Mouse (Mus musculus) lung, postnatal 0 days (tissue): ENCODE results near the gene Setd5. TPM values are rescaled to one million over a fixed set of nuclear protein-coding genes. Genes with fewer than 3 reads are reported as not detected.

Experiments used
- ATAC-seq: fragments of 200-750 bp; cut with Nextera tagmentation; 2 replicates; pipeline ENCODE4 v1.8.0; 2017; ENCODE audit warnings: moderate library complexity
- DNase-seq: peaks from one replicate; pipeline ENCODE4 v3.0.0-alpha.2; 2016; ENCODE audit warnings: low spot score
- H3K27ac ChIP-seq: fragments of 300-500 bp; sonication (generic); 2 replicates; pipeline ENCODE4 v1.5.1; 2014; ENCODE audit warnings: antibody characterized with exemption, mild to moderate bottlenecking, low read length, mixed read lengths
- H3K27me3 ChIP-seq: fragments of 300-500 bp; sonication (generic); replicated peaks from 2 replicates; pipeline ENCODE4 v1.6.1; 2014; ENCODE audit warnings: low read length, mixed read lengths; ENCODE audit not compliant: insufficient read depth
- H3K36me3 ChIP-seq: fragments of 300-500 bp; sonication (generic); 2 replicates; pipeline ENCODE4 v1.6.1; 2014; ENCODE audit warnings: low read length, mixed read lengths; ENCODE audit not compliant: insufficient read depth
- H3K4me1 ChIP-seq: fragments of 300-500 bp; sonication (generic); 2 replicates; pipeline ENCODE4 v1.6.1; 2014; ENCODE audit warnings: antibody characterized with exemption, low read depth, low read length, mixed read lengths; ENCODE audit not compliant: insufficient read depth
- H3K4me2 ChIP-seq: fragments of 300-500 bp; sonication (generic); replicated peaks from 2 replicates; pipeline ENCODE4 v1.6.1; 2014; ENCODE audit warnings: low read depth, mild to moderate bottlenecking, low read length, moderate library complexity, mixed read lengths
- H3K4me3 ChIP-seq: fragments of 300-500 bp; sonication (generic); 2 replicates; pipeline ENCODE4 v1.5.1; 2014; ENCODE audit warnings: low read depth, low read length
- H3K9ac ChIP-seq: fragments of 300-500 bp; sonication (generic); replicated peaks from 2 replicates; pipeline ENCODE4 v1.6.1; 2014; ENCODE audit warnings: low read depth, mild to moderate bottlenecking
- H3K9me3 ChIP-seq: fragments of 300-500 bp; sonication (generic); 2 replicates; pipeline ENCODE4 v1.6.1; 2016; ENCODE audit warnings: low read length, mixed read lengths
- CTCF ChIP-seq: IDR thresholded peaks from 2 replicates; pipeline ENCODE4 v1.5.1; 2016; ENCODE audit warnings: antibody characterized with exemption, mild to moderate bottlenecking
- EP300 ChIP-seq: IDR thresholded peaks from 2 replicates; pipeline ENCODE4 v1.6.1; 2016; ENCODE audit warnings: antibody characterized with exemption, mild to moderate bottlenecking, control low read depth
- WGBS: fragments of 180-500 bp; shearing (Covaris S2); extraction: QIAGEN DNeasy Blood & Tissue Kit; methylation state at CpG from one replicate; pipeline ENCODE4 v1.1.7; 2014; 5-methylcytosine and 5-hydroxymethylcytosine counted together
- polyA plus RNA-seq: library from polyadenylated mRNA; unstranded; fragments of >200 nt; fragmentation: Nextera tagmentation; extraction: Ambion mirVana; gene quantifications from 2 replicates; pipeline ENCODE4 v1.2.1, GENCODE M21; 2015

Gene Setd5
- polyA plus RNA-seq, 1 experiment from 2014 or later = 44.2 TPM

DNA sequence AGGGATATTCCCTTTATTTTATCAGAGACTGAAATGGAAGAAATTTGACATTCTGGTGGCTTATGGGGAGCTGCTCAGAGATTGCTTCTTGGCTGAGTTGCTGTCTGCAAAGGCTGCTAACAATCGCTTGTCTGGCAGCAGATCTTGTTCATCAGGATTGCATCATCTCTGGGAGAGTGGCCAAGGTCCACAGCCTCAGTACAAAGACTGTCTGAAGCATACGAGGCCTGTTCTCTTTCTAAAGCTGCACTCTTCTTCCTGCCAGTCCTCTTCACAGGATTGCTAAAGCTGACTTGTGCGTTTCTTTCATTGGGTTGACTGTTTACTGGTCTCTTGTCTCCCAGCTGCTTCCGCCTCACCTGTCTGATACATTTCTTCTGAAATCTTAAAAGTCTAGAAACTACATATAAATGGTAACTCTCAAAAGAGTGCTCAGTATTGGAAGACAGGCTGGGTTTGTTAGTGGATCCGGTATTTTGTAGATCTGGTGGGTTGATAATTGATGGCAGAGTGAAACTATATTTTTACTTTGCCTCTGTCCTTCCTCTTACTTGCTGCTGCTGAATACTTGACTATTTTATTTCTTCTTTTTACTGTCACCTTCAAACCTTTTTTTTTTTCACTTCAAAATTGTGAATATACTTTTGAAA, 22.6 kb downstream of the Setd5 start:
- Histone ChIP-seq H3K27ac (peak overlapping the region; percentile 68), H3K9me3 (no peaks in the 10 kb centered on the region), H3K27me3 (no peaks in the 10 kb centered on the region), H3K4me1 (peaks cover 7% of the 10 kb centered on the region; the same call in 1 of the 2 replicates), H3K4me3 (no peak overlapping the region), H3K4me2 (peak overlapping the region; percentile 17; the same call in 1 of the 2 replicates), H3K9ac (no peak overlapping the region), H3K36me3 (no peaks in the 10 kb centered on the region)
- DNase-seq (peak; percentile 95), ATAC-seq (peak; percentile 96)
- TF ChIP-seq CTCF (no peak), EP300 (peak; percentile 29; the same call in 1 of the 2 replicates)
- WGBS = 10% methylated on average over 5 of the region's 5 CpGs

DNA sequence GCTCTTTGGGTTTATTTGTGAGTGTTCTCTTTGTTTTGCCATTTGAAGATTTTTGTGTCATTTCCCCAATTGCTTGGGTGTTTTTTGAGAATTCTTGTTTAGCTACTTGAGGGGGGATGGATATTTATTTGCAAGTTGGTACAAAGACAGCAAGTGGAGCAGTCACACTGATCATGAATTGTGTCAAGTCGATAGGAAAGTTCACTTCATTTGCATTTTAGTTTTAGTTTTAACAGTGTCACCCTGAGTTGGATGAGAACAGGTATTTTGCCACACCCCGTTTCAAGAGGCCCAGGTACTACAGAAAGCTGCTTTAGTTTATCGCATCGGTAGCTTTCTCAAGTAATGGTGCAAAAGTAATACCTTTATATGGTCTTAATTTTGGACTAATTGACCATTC, 25.4 kb downstream of the Setd5 start:
- H3K4me1 ChIP-seq = peaks cover 7% of the 10 kb centered on the region; the same call in 1 of the 2 replicates
- H3K36me3 ChIP-seq = peaks cover 5% of the 10 kb centered on the region; the same call in 1 of the 2 replicates
- no peak overlapping the region for H3K27ac ChIP-seq
- H3K9me3 ChIP-seq = no peaks in the 10 kb centered on the region
- no peak overlapping the region for H3K4me3 ChIP-seq
- H3K4me2 ChIP-seq = no peak overlapping the region
- ATAC-seq = no peak
- H3K9ac ChIP-seq = no peak overlapping the region
- WGBS = 50% methylated on average over 4 of the region's 4 CpGs
- no peak for TF ChIP-seq CTCF
- H3K27me3 ChIP-seq = no peaks in the 10 kb centered on the region
- no peak for DNase-seq

DNA sequence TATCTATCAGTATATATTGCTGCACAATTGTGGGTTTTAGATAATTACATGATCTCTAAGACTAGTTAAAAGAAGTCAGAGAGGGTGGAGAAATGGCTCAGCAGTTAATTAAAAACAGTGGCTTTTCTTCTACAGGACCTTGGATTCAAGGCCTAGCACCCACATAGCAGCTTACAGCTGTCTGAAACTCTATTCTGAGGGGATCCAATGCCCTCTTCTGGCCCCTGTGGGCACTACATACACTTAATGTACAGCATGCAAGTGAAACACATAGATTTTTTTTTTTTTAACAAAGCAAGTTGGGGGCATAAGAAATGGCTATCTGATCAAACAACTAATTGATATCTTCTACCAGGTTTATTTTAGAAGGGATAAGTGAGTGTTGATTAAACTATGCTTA, 26.6 kb downstream of the Setd5 start:
- TF ChIP-seq CTCF = peak; percentile 77
- no peak for TF ChIP-seq EP300
- peak; percentile 53; the same call in 1 of the 2 replicates for ATAC-seq

DNA sequence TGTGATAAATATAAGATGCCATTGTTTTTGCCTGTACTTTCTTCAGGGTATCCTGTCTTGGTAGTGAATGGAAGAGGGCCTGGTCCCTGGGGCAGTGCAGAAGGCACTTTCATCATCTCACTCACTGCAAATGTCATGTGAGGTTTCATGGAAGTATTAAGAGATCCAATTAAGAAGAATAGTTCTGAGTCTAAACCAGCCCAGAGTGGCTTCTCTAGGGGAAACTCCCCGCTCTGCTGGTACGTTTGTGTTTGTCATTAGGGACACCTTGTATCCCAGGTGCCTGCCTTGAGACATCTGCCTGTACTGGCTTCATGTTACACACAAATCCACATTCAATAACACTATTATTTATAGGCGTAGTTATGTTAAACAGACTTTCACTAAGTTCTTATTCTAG, 32.2 kb downstream of the Setd5 start:
- TF ChIP-seq EP300 (no peak), CTCF (no peak)
- Histone ChIP-seq H3K36me3 (peaks cover 33% of the 10 kb centered on the region), H3K4me1 (no peaks in the 10 kb centered on the region), H3K27me3 (no peaks in the 10 kb centered on the region), H3K4me2 (no peak overlapping the region), H3K9me3 (no peaks in the 10 kb centered on the region), H3K4me3 (no peak overlapping the region), H3K27ac (no peak overlapping the region), H3K9ac (no peak overlapping the region)
- WGBS = 90% methylated on average over 3 of the region's 3 CpGs
- no peak for ATAC-seq
- no peak for DNase-seq

More for the DNA sequence above, 26.6 kb downstream of the Setd5 start:
- Histone ChIP-seq H3K36me3 (peaks cover 5% of the 10 kb centered on the region; the same call in 1 of the 2 replicates), H3K9ac (no peak overlapping the region), H3K4me2 (no peak overlapping the region), H3K4me3 (no peak overlapping the region), H3K9me3 (no peaks in the 10 kb centered on the region), H3K27ac (no peak overlapping the region), H3K27me3 (no peaks in the 10 kb centered on the region), H3K4me1 (peaks cover 5% of the 10 kb centered on the region; the same call in 1 of the 2 replicates)
- peak; percentile 71 for DNase-seq

DNA sequence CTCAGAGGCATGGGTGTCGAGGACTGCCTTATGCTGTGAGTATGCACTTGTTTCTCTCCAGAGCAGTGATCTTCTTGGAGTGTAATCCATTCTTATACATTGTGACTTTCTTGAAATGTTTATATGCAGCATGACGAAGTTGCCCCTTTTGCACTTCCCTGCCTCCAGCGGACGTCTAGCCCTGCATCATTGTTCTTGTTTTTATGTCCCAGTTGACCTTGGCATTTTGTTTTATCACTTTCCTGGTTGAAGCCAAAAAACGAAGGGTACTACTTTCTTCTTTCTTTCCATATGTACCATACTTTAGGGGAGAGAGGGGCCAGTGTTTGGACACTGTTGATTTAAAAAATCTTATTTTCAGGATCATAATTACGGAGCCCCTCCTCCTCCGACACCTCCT, 32.8 kb downstream of the Setd5 start:
- H3K9me3 ChIP-seq = no peaks in the 10 kb centered on the region
- no peak for TF ChIP-seq CTCF
- TF ChIP-seq EP300 = no peak
- no peaks in the 10 kb centered on the region for H3K4me1 ChIP-seq
- H3K27ac ChIP-seq = no peak overlapping the region
- no peaks in the 10 kb centered on the region for H3K27me3 ChIP-seq
- DNase-seq (no peak), ATAC-seq (no peak)
- 81% methylated on average over 7 of the region's 7 CpGs for WGBS
- peaks cover 37% of the 10 kb centered on the region for H3K36me3 ChIP-seq
- H3K4me3 ChIP-seq = no peak overlapping the region
- H3K9ac ChIP-seq = no peak overlapping the region
- no peak overlapping the region for H3K4me2 ChIP-seq

DNA sequence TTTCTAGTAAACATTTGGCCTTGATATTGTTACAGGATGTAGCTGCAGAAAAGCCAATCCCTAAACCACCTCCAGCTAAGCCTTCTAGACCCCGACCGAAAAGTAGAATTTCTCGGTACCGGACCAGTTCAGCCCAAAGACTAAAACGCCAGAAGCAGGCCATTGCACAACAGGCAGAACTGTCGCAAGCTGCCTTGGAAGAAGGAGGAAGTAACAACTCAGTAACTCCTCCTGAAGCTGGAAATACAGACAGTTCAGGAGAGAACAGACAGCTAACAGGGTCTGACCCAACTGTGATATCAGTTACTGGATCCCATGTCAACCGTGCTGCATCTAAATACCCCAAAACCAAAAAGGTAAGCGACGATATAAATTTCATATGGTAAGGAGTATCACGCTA, 43.6 kb downstream of the Setd5 start:
- Histone ChIP-seq H3K36me3 (peaks cover 40% of the 10 kb centered on the region), H3K4me3 (no peak overlapping the region), H3K27me3 (no peaks in the 10 kb centered on the region), H3K4me2 (no peak overlapping the region), H3K9ac (no peak overlapping the region), H3K9me3 (no peaks in the 10 kb centered on the region), H3K27ac (no peak overlapping the region), H3K4me1 (no peaks in the 10 kb centered on the region)
- ATAC-seq (no peak), DNase-seq (no peak)
- TF ChIP-seq CTCF = no peak
- no peak for TF ChIP-seq EP300
- WGBS = 87% methylated on average over 10 of the region's 10 CpGs
